Mouse (Mus musculus) hindbrain, embryonic 14.5 days (tissue): ENCODE data around the gene Lrch1. TPM values are rescaled to one million over a fixed set of nuclear protein-coding genes. Genes with fewer than 3 reads are reported as not detected.

Source experiments
- ATAC-seq: fragments of 200-750 bp; cut with Nextera tagmentation; 2 replicates; pipeline ENCODE4 v1.8.0; 2017; ENCODE audit warnings: moderate number of reproducible peaks, mild to moderate bottlenecking, moderate TSS enrichment, moderate library complexity; ENCODE audit not compliant: low FRiP score
- DNase-seq: peaks from one replicate; pipeline ENCODE4 v3.0.0-alpha.2; 2015; ENCODE audit warnings: low spot score
- H3K27ac ChIP-seq: fragments of 300-500 bp; sonication (generic); 2 replicates; pipeline ENCODE4 v1.5.1; 2014; ENCODE audit warnings: mild to moderate bottlenecking, moderate library complexity
- H3K27me3 ChIP-seq: fragments of 300-500 bp; sonication (generic); 2 replicates; pipeline ENCODE4 v1.6.1; 2014; ENCODE audit warnings: mild to moderate bottlenecking, low read length, mixed read lengths; ENCODE audit not compliant: control insufficient read depth, insufficient read depth
- H3K36me3 ChIP-seq: fragments of 300-500 bp; sonication (generic); replicated peaks from 2 replicates; pipeline ENCODE4 v1.6.1; 2014; ENCODE audit not compliant: control insufficient read depth, insufficient read depth
- H3K4me1 ChIP-seq: fragments of 300-500 bp; sonication (generic); replicated peaks from 2 replicates; pipeline ENCODE4 v1.6.1; 2014; ENCODE audit warnings: antibody characterized with exemption, low read length, mixed read lengths; ENCODE audit not compliant: control insufficient read depth, insufficient read depth
- H3K4me2 ChIP-seq: fragments of 300-500 bp; sonication (generic); replicated peaks from 2 replicates; pipeline ENCODE4 v1.6.1; 2014; ENCODE audit warnings: mild to moderate bottlenecking, moderate library complexity
- H3K4me3 ChIP-seq: fragments of 300-500 bp; sonication (generic); replicated peaks from 2 replicates; pipeline ENCODE4 v1.5.1; 2014; ENCODE audit warnings: mild to moderate bottlenecking, low read length
- H3K9ac ChIP-seq: fragments of 300-500 bp; sonication (generic); 2 replicates; pipeline ENCODE4 v1.6.1; 2014
- H3K9me3 ChIP-seq: fragments of 300-500 bp; sonication (generic); 2 replicates; pipeline ENCODE4 v1.6.1; 2016; ENCODE audit warnings: low read length; ENCODE audit not compliant: control insufficient read depth
- WGBS: fragments of 180-500 bp; shearing (Covaris S2); extraction: QIAGEN DNeasy Blood & Tissue Kit; methylation state at CpG from one replicate; pipeline ENCODE4 v1.1.7; 2014; 5-methylcytosine and 5-hydroxymethylcytosine counted together
- polyA plus RNA-seq: library from polyadenylated mRNA; unstranded; fragments of >200 nt; fragmentation: Nextera tagmentation; extraction: Ambion mirVana; gene quantifications from 2 replicates; pipeline ENCODE4 v1.2.1, GENCODE M21; 2014

The Lrch1 gene
- polyA plus RNA-seq, 1 experiment from 2014 or later: 22.0 TPM

DNA sequence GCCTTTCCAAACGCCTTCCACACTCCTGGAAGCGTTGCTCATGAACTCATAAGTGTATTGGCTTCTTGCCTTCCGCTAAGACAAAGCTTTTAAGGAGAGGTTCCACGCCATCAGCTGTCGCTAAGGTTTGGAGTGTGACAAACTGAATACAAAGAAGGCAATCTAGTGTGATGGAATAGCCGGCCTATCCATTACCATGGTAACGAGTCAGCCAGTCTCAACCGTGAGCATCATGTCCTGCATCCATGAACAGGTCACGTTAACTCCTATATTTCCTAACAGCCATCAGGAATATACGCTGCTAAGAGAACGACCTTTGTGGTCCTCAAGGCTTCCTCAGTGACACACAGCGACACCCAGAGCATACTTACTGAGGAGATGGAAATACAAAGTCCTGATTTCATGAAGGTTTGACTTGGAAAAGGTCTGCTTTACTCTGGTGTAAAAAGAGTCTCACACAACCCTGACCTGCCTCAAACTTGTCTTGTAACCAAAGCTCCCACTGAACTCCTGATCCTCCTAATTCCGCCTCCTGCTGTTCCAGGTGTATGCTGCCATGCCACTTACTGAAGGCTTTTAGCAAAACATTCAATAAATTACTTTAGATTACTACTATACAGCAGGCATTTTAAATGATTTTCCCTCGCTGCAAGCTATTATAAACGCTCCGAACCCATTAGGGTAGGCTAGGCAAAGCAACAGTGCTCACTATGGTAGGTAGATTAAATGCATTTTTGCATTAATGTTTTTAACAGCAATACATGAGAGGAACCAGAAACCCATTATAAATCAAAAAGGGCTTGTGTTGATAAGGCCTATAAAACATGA is 149.4 kb downstream of the Lrch1 start:
- H3K4me3 ChIP-seq: no peak overlapping the region
- H3K4me2 ChIP-seq: peak overlapping the region; percentile 9; the same call in 1 of the 2 replicates
- peak overlapping the region; percentile 83 for H3K27ac ChIP-seq
- H3K27me3 ChIP-seq: no peaks in the 10 kb centered on the region
- no peaks in the 10 kb centered on the region for H3K9me3 ChIP-seq
- H3K4me1 ChIP-seq: peaks cover 24% of the 10 kb centered on the region
- DNase-seq: peak; percentile 67
- H3K9ac ChIP-seq: peak overlapping the region; percentile 22
- WGBS: 36% methylated on average over 16 of the region's 16 CpGs
- peak; percentile 92 for ATAC-seq
- peaks cover 10% of the 10 kb centered on the region for H3K36me3 ChIP-seq

GRCm38 (mm10) chr14:74797386-74798062 is 150.2 kb downstream of the Lrch1 start:
- peaks cover 24% of the 10 kb centered on the region for H3K4me1 ChIP-seq
- WGBS: 63% methylated on average over 10 of the region's 10 CpGs
- no peak for DNase-seq
- no peaks in the 10 kb centered on the region for H3K27me3 ChIP-seq
- H3K4me2 ChIP-seq: peak overlapping the region; percentile 9; the same call in 1 of the 2 replicates
- H3K9me3 ChIP-seq: no peaks in the 10 kb centered on the region
- peak overlapping the region; percentile 22 for H3K9ac ChIP-seq
- ATAC-seq: peak; percentile 61; the same call in 1 of the 2 replicates
- H3K27ac ChIP-seq: peak overlapping the region; percentile 83
- H3K36me3 ChIP-seq: peaks cover 16% of the 10 kb centered on the region
- H3K4me3 ChIP-seq: no peak overlapping the region

DNA sequence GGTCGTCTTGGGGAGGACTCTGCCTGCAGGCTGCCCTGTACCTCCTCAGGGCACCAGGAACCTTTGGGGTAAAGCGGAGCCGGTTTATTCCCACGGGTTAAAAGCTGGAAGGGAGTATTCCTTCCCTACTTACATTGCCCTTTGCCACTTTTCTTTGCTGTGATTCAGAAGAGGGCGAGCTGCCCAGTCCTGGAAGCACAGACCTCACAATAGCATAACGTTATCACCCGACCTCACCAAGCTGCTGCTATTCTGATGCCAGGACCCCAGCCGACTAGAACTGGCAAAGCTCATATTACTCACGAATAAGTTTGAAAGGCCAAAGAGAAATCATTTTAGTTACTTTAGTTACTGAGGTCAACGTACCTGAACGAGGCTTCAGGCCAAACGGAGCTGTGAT is 152.7 kb downstream of the Lrch1 start:
- H3K4me1 ChIP-seq: peaks cover 32% of the 10 kb centered on the region
- ATAC-seq: no peak
- no peaks in the 10 kb centered on the region for H3K9me3 ChIP-seq
- WGBS: 66% methylated on average over 12 of the region's 12 CpGs
- DNase-seq: no peak
- no peak overlapping the region for H3K9ac ChIP-seq
- no peak overlapping the region for H3K4me2 ChIP-seq
- no peak overlapping the region for H3K4me3 ChIP-seq
- H3K27me3 ChIP-seq: no peaks in the 10 kb centered on the region
- H3K27ac ChIP-seq: no peak overlapping the region
- H3K36me3 ChIP-seq: peaks cover 12% of the 10 kb centered on the region

- Histone ChIP-seq H3K9ac (no peak overlapping the region), H3K27me3 (no peaks in the 10 kb centered on the region), H3K4me2 (no peak overlapping the region), H3K36me3 (peaks cover 12% of the 10 kb centered on the region), H3K27ac (no peak overlapping the region), H3K4me1 (peaks cover 16% of the 10 kb centered on the region), H3K9me3 (no peaks in the 10 kb centered on the region), H3K4me3 (no peak overlapping the region)
- DNase-seq (no peak), ATAC-seq (no peak)
- 82% methylated on average over 6 of the region's 6 CpGs for WGBS
These were observed 154.9 kb downstream of the Lrch1 start for GRCm38 (mm10) chr14:74792793-74793192.

GRCm38 (mm10) chr14:74790535-74790934 is 157.1 kb downstream of the Lrch1 start:
- DNase-seq: no peak
- ATAC-seq: no peak
- Histone ChIP-seq H3K9me3 (no peaks in the 10 kb centered on the region), H3K4me2 (no peak overlapping the region), H3K4me3 (no peak overlapping the region), H3K9ac (no peak overlapping the region), H3K27ac (no peak overlapping the region), H3K36me3 (peaks cover 22% of the 10 kb centered on the region), H3K4me1 (peaks cover 8% of the 10 kb centered on the region; the same call in 1 of the 2 replicates), H3K27me3 (no peaks in the 10 kb centered on the region)
- 34% methylated on average over 5 of the region's 5 CpGs for WGBS

DNA sequence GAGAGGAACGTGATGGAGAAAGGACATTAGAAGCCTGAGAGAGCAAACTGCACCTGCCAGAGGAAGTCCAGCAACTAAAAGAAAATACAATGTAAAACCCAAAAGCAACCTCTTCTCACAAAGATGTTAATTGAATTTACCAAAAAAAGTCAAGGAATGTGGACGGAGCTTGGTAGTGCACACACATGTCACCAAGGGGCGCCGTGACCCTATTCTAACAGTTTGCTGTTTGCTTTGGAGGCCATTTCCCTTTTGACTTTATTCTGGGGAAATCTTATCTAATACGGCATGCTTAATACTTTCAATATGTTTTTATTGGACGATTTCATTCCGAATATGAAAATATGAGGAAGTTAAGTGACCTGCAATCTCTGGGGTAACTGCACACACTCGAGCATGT is 158.9 kb downstream of the Lrch1 start:
- H3K27me3 ChIP-seq: no peaks in the 10 kb centered on the region
- H3K36me3 ChIP-seq: peaks cover 31% of the 10 kb centered on the region
- no peaks in the 10 kb centered on the region for H3K9me3 ChIP-seq
- no peak overlapping the region for H3K9ac ChIP-seq
- ATAC-seq (no peak), DNase-seq (no peak)
- peaks cover 8% of the 10 kb centered on the region; the same call in 1 of the 2 replicates for H3K4me1 ChIP-seq
- H3K27ac ChIP-seq: no peak overlapping the region
- no peak overlapping the region for H3K4me2 ChIP-seq
- no peak overlapping the region for H3K4me3 ChIP-seq
- 89% methylated on average over 8 of the region's 8 CpGs for WGBS

DNA sequence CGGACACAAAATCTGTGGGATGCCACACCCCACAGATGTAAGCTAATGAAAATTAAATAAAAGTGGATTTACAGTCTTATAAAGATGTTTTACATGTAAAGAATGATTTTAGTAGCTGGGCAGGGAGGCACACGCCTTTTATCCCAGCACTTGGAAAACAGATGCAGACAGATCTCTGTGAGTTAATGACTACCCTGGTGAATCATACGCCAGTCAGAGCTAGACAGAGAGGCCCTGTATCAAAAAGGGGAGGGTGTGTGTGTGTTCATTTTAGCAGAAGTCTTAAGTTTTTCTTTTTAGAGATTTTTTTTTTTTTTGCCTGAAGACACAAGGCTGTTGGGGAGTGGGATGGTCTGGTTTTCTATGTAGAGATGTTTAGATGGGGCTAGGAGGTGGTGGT is 160.0 kb downstream of the Lrch1 start:
- no peak for ATAC-seq
- 89% methylated on average over 3 of the region's 3 CpGs for WGBS
- Histone ChIP-seq H3K27me3 (no peaks in the 10 kb centered on the region), H3K9ac (no peak overlapping the region), H3K27ac (no peak overlapping the region), H3K4me3 (no peak overlapping the region), H3K4me1 (peaks cover 8% of the 10 kb centered on the region; the same call in 1 of the 2 replicates), H3K9me3 (no peaks in the 10 kb centered on the region), H3K36me3 (peaks cover 33% of the 10 kb centered on the region), H3K4me2 (no peak overlapping the region)
- DNase-seq: no peak

GRCm38 (mm10) chr14:74784243-74784934 is 163.3 kb downstream of the Lrch1 start:
- Histone ChIP-seq H3K4me2 (no peak overlapping the region), H3K9me3 (no peaks in the 10 kb centered on the region), H3K36me3 (peaks cover 30% of the 10 kb centered on the region), H3K27ac (no peak overlapping the region), H3K4me1 (no peaks in the 10 kb centered on the region), H3K27me3 (no peaks in the 10 kb centered on the region), H3K4me3 (no peak overlapping the region), H3K9ac (no peak overlapping the region)
- ATAC-seq (no peak), DNase-seq (no peak)
- WGBS: 90% methylated on average over 11 of the region's 11 CpGs

DNA sequence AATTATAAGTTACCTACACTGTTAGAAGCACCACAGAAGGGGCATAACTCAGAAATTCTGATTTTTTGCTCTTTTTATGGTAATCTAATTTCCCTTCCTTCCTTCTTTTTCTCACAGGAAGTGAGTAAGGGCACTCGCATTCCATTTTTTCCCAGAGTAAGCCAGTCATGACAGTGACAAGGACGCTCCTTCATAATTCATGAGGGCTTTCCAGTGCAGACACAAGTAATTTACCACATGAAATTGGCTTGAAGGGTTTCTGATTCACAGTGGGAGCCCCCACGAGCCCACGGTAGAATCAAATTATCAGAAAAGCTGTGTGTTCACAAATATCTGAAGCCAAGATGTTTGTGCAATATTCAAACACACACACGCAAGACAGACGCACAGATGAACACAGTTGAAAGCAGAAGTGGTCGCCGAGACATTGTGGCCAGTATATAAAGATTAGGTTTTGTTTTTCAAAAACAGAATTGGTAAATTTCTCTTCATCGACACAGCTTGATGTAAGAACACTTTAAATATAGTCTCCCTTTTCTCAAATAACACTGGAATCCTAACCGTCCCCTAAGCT is 173.5 kb downstream of the Lrch1 start:
- 61% methylated on average over 10 of the region's 10 CpGs for WGBS
- ATAC-seq: no peak
- Histone ChIP-seq H3K4me1 (peaks cover 10% of the 10 kb centered on the region), H3K9ac (no peak overlapping the region), H3K36me3 (peaks cover 35% of the 10 kb centered on the region), H3K4me2 (no peak overlapping the region), H3K27me3 (no peaks in the 10 kb centered on the region), H3K4me3 (no peak overlapping the region), H3K27ac (peak overlapping the region; percentile 43), H3K9me3 (peaks cover 6% of the 10 kb centered on the region; the same call in 1 of the 2 replicates)
- no peak for DNase-seq
